Mouse (Mus musculus) skeletal muscle tissue, postnatal 0 days (tissue): ENCODE results near the gene Rbm33. TPM values are rescaled to one million over a fixed set of nuclear protein-coding genes. Genes with fewer than 3 reads are reported as not detected.

Experiments used
- polyA plus RNA-seq: library from polyadenylated mRNA; unstranded; fragments of >200 nt; fragmentation: Nextera tagmentation; extraction: Ambion mirVana; gene quantifications from 2 replicates; pipeline ENCODE4 v1.2.1, GENCODE M21; 2015

Rbm33 gene
- polyA plus RNA-seq, result 6.1 and 6.5 TPM in 2 replicates

DNA sequence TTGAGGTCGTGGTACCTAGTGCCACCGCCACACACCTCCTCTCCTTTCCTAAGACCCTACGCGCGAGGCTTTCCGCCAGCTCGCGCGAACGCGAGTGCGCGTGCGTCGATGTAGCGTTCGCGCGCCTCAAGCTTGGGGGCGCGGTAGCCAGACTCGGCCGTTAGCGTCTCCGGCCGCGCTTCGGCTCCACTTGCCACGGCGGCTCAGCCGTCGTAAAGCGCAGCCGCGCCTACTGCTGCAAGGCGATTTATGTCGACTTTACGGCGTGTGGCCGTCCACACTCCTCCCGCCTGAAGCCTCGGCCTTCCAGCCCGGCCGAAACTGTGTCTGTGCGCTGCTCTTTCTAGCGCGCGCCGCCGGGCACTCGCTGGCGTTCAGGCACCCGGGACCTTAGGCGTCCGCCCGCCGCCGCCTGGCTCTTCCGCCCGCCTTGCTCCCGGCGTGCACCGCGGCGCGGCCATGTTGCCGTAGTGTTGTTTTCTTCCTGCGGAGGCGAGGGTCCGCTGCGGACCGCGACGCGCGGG lies at the start of gene Rbm33:
TSS of gene Rbm33 (plus strand) at position 400 of the 524 bp plus-strand sequence.

DNA sequence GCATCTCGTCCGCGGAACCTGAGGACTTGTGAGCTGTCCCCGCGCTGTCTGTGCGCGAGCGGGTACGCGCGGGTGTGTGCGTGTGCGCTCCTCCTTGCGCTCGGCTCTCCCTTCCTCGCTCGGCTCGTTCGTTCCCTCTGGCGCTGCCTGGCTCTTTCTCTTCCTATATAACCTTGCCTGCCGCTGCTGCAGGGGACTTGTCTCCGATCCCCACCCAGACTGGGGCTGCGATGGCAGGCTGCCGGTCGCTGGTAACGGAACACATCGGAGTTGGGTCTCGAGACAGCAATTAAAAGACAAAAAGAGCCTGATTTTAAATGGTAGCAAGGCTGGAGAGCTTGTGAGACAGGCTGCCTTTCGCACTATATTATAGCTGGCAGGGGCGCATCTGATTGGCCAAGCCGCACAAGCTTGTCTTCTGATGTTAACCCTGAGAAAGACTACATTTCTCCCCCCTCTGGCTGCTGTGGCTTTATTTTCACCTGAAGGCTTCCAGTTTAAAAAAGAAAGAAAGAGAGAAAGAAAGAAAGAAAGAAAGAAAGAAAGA lies 149.9 kb downstream of the Rbm33 start, which contains the start of gene Shh:
TSS of gene Shh (minus strand) at position 497 of the 547 bp plus-strand sequence.

Other genes with a start within 250 kb of the Rbm33 start
- 22.0 and 36.3 TPM in 2 replicates for gene Insig1, start 245.8 kb upstream of the Rbm33 start, polyA plus RNA-seq
- not detected in 2 replicates for gene En2, start 151.4 kb upstream of the Rbm33 start, polyA plus RNA-seq
- not detected in 2 replicates for gene Cnpy1, start 71.3 kb upstream of the Rbm33 start, polyA plus RNA-seq
- 0.11 TPM in 1 of 2 replicates, not detected in the other for gene Shh, start 150.1 kb downstream of the Rbm33 start, polyA plus RNA-seq